Mouse (Mus musculus) G1E (cell line): Measurements from ENCODE around the gene Slc25a22. TPM values are rescaled to one million over a fixed set of nuclear protein-coding genes. Genes with fewer than 3 reads are reported as not detected.

ENCODE experiments used
- ATAC-seq: 2 replicates; pipeline ENCODE4 v1.8.0; 2016; ENCODE audit warnings: mild to moderate bottlenecking; ENCODE audit not compliant: insufficient number of reproducible peaks, poor library complexity, low FRiP score, severe bottlenecking; ENCODE audit errors: extremely low read depth
- DNase-seq: peaks from one replicate; pipeline ENCODE4 v3.0.0; 2012; ENCODE audit warnings: low spot score
- H3K27me3 ChIP-seq: 2 replicates; pipeline ENCODE4 v1.6.1; 2012; ENCODE audit warnings: mild to moderate bottlenecking, low read length, inconsistent platforms; ENCODE audit not compliant: insufficient read depth
- H3K36me3 ChIP-seq: replicated peaks from 2 replicates; pipeline ENCODE3; 2012; ENCODE audit warnings: mild to moderate bottlenecking, inconsistent platforms
- H3K4me1 ChIP-seq: 2 replicates; pipeline ENCODE4 v1.6.1; 2012; ENCODE audit warnings: low read depth, low read length, inconsistent platforms, mixed read lengths; ENCODE audit not compliant: insufficient read depth
- H3K4me3 ChIP-seq: 2 replicates; pipeline ENCODE4 v1.5.1; 2012; ENCODE audit warnings: low read depth, mild to moderate bottlenecking, inconsistent platforms, low read length, moderate library complexity, mixed read lengths
- H3K9me3 ChIP-seq: replicated peaks from 2 replicates; pipeline ENCODE4 v1.6.1; 2012; ENCODE audit warnings: inconsistent platforms
- CTCF ChIP-seq: IDR thresholded peaks from 2 replicates; pipeline ENCODE4 v1.5.1; 2012; ENCODE audit warnings: low read depth, low read length, inconsistent platforms, mixed read lengths
- GATA1 ChIP-seq: IDR thresholded peaks from 2 replicates; pipeline ENCODE4 v1.6.1; 2012; ENCODE audit warnings: borderline replicate concordance, low read length, inconsistent platforms, mixed read lengths
- GATA2 ChIP-seq: IDR thresholded peaks from 2 replicates; pipeline ENCODE4 v1.6.1; 2012; ENCODE audit warnings: low read depth, low read length, inconsistent platforms, borderline replicate concordance
- POLR2AphosphoS5 ChIP-seq: IDR thresholded peaks from 2 replicates; pipeline ENCODE4 v1.6.1; 2012; ENCODE audit warnings: low read depth, low read length, inconsistent platforms; ENCODE audit not compliant: insufficient replicate concordance
- TAL1 ChIP-seq: conservative IDR thresholded peaks from 2 replicates; pipeline ENCODE4 v1.6.1; 2012; ENCODE audit warnings: low read depth, low read length, inconsistent platforms, mixed read lengths
- polyA plus RNA-seq: library from polyadenylated mRNA; stranded (reverse); fragments of >175 nt; gene quantifications from 2 replicates; pipeline ENCODE4 v1.2.3, GENCODE M21; 2012
- total RNA-seq, 2 experiments: library from RNA; stranded (forward) in 1 of 2; stranded (reverse) in 1 of 2; fragments of 200-1000 nt in 1 of 2; fragments of >200 nt in 1 of 2; fragmentation: Nextera tagmentation in 1 of 2; gene quantifications; 2 replicates each; pipeline ENCODE4 v1.2.3; 2014 to 2017

Slc25a22 gene
- total and polyA plus RNA-seq, 3 experiments, result 3.7 to 51.8 (median 16.3) TPM

DNA sequence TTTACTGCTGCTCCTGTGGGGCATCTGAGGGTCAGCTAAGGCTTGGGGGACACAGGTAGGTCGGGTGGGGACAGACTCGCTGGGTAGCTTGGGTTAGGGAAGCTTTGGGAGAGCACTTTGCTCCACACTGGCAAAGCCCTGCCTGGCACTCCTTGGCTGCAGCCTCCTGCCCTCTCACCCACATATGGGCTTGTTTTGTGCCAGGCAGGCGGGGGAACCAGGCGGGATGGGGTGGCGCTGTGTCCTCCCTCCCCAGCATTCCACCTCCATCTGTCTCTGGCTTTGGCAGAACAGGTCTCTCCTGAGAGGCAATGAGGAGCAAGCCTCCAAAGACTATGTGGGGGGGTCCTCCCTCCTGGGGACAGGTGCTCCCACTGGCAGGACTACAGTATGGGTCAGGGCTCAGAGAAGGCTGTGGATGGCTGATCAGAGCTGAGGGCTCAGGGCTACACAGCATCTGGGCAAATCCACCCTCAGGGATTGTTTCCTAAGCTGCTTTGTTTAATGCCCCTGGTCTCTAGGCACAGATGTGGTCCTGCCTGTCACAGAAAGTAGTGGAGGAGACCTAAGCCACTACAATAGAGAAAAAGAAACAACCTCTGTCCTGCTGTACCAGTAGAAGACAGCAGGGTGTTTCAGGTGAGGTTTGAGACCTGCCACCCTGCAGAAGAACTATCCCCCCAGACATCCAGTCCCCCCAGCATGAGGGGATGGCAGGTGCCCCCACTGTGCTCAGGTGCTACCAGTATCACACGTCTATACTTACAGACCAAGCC, 4.8 kb downstream of the Slc25a22 start:
- no peaks in the 10 kb centered on the region for H3K9me3 ChIP-seq
- peaks cover 3% of the 10 kb centered on the region; the same call in 1 of the 2 replicates for H3K27me3 ChIP-seq
- peak overlapping the region; percentile 25; the same call in 1 of the 2 replicates for H3K4me3 ChIP-seq
- peaks cover 86% of the 10 kb centered on the region for H3K4me1 ChIP-seq
- TF ChIP-seq GATA2, result no peak
- no peak for TF ChIP-seq POLR2AphosphoS5
- no peak for TF ChIP-seq GATA1
- no peak for TF ChIP-seq CTCF
- TF ChIP-seq TAL1, result no peak
- no peak for DNase-seq
- peaks cover 68% of the 10 kb centered on the region for H3K36me3 ChIP-seq
- no peak for ATAC-seq

DNA sequence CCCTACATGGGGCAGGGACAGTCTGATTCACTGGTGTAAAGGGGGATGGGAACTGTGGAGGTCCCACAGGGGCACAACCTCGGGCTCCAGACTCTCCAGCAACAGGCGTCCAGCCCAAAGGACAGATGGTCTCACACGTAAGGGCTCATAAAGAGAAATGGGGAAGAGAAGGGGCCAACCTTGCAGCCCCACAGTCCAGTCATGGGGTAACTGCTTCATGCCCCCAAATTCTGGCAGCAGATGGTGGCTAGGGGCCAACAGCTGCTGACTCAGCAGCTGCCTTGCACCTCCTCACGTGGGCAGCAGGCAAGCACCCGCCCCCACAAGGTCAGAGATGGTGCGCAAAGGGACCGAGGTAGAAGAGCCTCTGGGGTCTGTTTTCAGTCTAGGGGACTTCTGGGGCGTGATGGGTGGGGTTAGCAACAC, 5.5 kb downstream of the Slc25a22 start:
- Histone ChIP-seq H3K36me3 (peaks cover 63% of the 10 kb centered on the region), H3K4me1 (peaks cover 88% of the 10 kb centered on the region)
- TF ChIP-seq POLR2AphosphoS5 (no peak), GATA1 (no peak), CTCF (no peak), GATA2 (no peak), TAL1 (no peak)

DNA sequence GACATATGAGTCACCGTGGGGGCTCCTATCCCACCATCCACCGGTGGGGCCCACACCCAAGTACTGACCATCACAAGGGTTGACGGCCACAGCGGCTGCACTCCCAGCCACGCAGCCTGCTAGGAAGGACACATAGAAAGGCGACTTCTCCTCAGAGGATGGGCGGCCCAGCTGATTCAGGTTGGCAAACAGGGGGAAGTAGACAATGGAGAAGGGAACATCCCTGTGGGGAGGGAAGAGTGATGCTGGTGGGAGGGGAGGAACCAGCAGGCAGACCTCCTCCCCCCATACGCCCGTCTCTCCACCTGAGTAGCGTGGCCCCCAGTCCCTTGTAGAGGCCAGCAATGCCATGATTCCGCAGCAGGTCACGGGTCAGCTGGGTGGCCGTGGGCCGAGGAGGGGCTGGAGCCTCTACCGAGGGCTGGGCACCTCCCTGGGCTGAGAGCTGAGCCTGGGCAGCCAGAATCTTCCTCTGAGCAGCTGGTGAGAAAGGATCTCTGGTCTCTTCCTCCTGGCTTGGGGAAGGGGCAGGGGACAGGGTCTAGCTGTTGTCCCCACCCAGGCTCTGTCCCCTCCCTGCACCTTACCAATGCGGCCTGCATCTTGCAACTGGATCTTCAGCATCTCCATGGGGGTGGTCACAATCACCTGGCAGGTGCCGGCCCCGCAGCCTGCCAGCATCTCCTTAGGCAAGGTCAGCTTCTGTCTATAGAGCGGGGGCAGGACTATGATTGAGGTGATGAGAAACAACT, 6.1 kb downstream of the Slc25a22 start:
- no peak for ATAC-seq
- DNase-seq, result no peak
- peaks cover 15% of the 10 kb centered on the region for H3K27me3 ChIP-seq
- TF ChIP-seq TAL1 (no peak), POLR2AphosphoS5 (no peak), CTCF (no peak), GATA1 (no peak), GATA2 (no peak)
- no peak overlapping the region for H3K4me3 ChIP-seq
- H3K4me1 ChIP-seq, result peaks cover 86% of the 10 kb centered on the region
- H3K36me3 ChIP-seq, result peaks cover 63% of the 10 kb centered on the region
- H3K9me3 ChIP-seq, result no peaks in the 10 kb centered on the region

More for the DNA sequence above, 5.5 kb downstream of the Slc25a22 start:
- peak overlapping the region; percentile 3; the same call in 1 of the 2 replicates for H3K4me3 ChIP-seq
- peak; percentile 41 for DNase-seq
- H3K9me3 ChIP-seq, result no peaks in the 10 kb centered on the region
- H3K27me3 ChIP-seq, result peaks cover 10% of the 10 kb centered on the region; the same call in 1 of the 2 replicates
- ATAC-seq, result 0 out of 2 replicates have a peak, but pooled peaks have one; percentile 29

DNA sequence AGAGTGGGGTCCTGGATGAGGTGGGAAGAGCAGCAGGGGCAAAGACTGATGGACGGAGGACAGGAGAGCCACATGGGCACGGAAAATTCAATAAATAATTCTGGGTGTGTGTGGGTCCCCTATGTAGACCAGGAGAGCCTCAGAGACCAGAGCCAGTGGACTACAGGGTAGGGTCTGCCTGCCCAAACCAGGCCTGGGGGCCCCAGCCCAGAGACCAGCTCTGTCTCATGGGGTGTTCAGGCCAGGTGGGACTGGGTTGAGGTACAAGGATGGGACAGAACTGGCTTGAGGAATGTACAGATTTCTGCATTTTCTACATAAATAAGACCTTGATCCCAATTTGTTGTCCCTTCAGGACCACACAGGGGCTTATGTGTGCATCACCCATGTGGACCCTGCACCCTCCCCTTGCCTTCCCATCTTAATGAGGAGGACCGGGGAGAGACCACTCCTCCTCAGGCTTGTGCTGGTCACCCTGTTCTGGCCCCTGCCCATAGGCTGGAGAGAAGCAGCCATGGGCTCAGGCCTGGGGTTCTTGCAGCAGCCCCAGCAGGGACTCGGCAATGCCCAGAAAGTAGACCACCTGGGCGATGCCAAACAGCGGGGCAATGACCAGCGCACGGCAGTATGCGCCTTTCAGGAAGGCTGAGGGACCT, 7.0 kb downstream of the Slc25a22 start:
- no peak for DNase-seq
- H3K36me3 ChIP-seq, result peaks cover 55% of the 10 kb centered on the region
- H3K4me1 ChIP-seq, result peaks cover 80% of the 10 kb centered on the region
- peaks cover 24% of the 10 kb centered on the region for H3K27me3 ChIP-seq
- TF ChIP-seq GATA1 (no peak), POLR2AphosphoS5 (no peak), GATA2 (no peak), TAL1 (no peak), CTCF (no peak)
- no peak overlapping the region for H3K4me3 ChIP-seq
- H3K9me3 ChIP-seq, result no peaks in the 10 kb centered on the region
- ATAC-seq, result no peak

DNA sequence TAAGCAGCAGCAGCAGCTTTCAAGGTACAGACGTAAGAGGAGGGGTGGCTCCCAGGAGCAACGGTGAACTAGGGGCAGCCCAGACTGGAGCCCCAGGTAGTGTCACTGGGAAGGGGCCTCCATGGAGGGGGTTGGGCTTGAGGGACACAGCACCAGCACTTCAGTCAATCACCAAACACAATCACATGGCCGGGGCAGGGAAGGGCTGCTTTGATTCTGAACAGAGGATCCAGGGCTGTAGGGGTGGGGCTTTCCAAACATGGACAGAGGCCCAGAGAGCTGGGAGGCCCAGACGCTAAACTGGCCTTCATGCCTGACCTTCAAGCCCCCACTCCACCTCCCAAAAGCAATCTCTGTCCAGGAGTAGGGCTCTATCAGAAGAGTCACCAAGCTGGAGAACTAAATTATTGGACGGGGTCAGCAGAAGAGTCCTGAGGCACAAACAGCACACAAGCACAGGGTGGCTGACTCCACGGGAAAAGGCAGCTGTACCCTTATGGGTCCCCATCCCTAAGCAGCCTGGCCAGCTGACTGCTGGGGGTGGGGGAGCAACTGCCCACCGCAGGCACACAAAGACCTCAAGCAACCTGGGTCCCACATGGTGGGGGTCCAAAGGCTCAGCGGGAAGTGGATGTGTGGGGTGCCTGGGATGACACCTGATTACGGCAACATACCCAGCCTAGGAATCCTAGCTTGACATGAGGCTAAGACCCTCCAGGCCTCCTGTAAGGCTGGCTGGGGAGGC, 7.7 kb downstream of the Slc25a22 start:
- TF ChIP-seq CTCF (no peak), POLR2AphosphoS5 (no peak), GATA2 (no peak), TAL1 (no peak), GATA1 (no peak)
- DNase-seq (no peak), ATAC-seq (no peak)
- peaks cover 53% of the 10 kb centered on the region for H3K36me3 ChIP-seq
- no peaks in the 10 kb centered on the region for H3K9me3 ChIP-seq
- peaks cover 74% of the 10 kb centered on the region for H3K4me1 ChIP-seq
- no peak overlapping the region for H3K4me3 ChIP-seq
- peaks cover 30% of the 10 kb centered on the region for H3K27me3 ChIP-seq

DNA sequence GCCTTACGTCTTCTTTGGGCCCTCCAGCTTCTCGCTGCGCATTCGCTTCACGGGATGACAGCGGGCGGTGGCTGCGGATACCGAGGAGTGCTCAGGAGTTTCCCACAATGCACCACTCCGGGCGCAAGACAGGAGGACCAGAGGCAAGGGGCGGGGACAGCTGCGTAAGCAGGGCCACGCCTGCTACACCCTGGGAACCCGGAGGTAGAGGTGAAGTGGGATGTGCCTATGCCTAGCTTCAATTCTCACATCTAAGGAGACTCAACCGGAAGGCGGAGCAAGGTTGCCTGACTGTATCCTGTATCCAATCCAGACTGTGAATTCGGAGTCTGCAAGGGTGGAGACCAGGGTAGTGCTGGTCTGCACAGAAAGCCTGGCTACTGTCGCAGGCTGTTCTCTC, 8.4 kb downstream of the Slc25a22 start, which contains the start of gene Cend1:
Gene Cend1 (minus strand): TSS at position 182 of the 400 bp plus-strand sequence.
- no peak for ATAC-seq
- peaks cover 51% of the 10 kb centered on the region for H3K36me3 ChIP-seq
- no peak within 1 kb of the TSS for H3K4me3 ChIP-seq
- no peaks in the 10 kb centered on the region for H3K9me3 ChIP-seq
- H3K4me1 ChIP-seq, result peaks cover 68% of the 10 kb centered on the region
- peaks cover 31% of the 10 kb centered on the region for H3K27me3 ChIP-seq
- TF ChIP-seq GATA2, result no peak
- no peak for TF ChIP-seq POLR2AphosphoS5
- no peak for TF ChIP-seq GATA1
- TF ChIP-seq TAL1, result no peak
- TF ChIP-seq CTCF, result no peak
- DNase-seq, result no peak
